Mouse (Mus musculus) ES-E14 (cell line): ENCODE results near the gene Iqgap3. TPM values are rescaled to one million over a fixed set of nuclear protein-coding genes. Genes with fewer than 3 reads are reported as not detected.

ENCODE experiments used
- DNase-seq: peaks from one replicate; pipeline ENCODE4 v3.0.0-alpha.2; 2013; ENCODE audit warnings: low read depth, low spot score
- H3K27ac ChIP-seq: 2 replicates; pipeline ENCODE4 v1.5.1; 2012; ENCODE audit warnings: low read depth, mild to moderate bottlenecking, low read length, moderate library complexity, mixed read lengths; ENCODE audit not compliant: poor library complexity, insufficient read depth, severe bottlenecking
- H3K36me3 ChIP-seq: 2 replicates; pipeline ENCODE4 v1.6.1; 2012; ENCODE audit warnings: mild to moderate bottlenecking, low read length, moderate library complexity, mixed read lengths; ENCODE audit not compliant: control insufficient read depth, poor library complexity, insufficient read depth, severe bottlenecking
- H3K4me1 ChIP-seq, 2 experiments: fragments of 150-350 bp in 1 of 2; sonication (generic) in 1 of 2; 2 replicates each; pipeline ENCODE4 v1.6.1; 2012; ENCODE audit warnings: low read length in 2 of 2, mild to moderate bottlenecking in 1 of 2, mixed read lengths in 1 of 2; ENCODE audit not compliant: control insufficient read depth in 2 of 2, insufficient read depth in 2 of 2, poor library complexity in 1 of 2
- H3K4me3 ChIP-seq, 2 experiments: fragments of 150-350 bp in 1 of 2; sonication (generic) in 1 of 2; 2 replicates each; pipeline ENCODE4 v1.5.1; 2012; ENCODE audit warnings: low read length in 2 of 2, low read depth in 1 of 2, mild to moderate bottlenecking in 1 of 2, mixed read lengths in 1 of 2; ENCODE audit not compliant: insufficient read depth in 1 of 2, poor library complexity in 1 of 2, severe bottlenecking in 1 of 2
- H3K9ac ChIP-seq: 2 replicates; pipeline ENCODE4 v1.6.1; 2012; ENCODE audit warnings: low read depth, mild to moderate bottlenecking, low read length, mixed read lengths; ENCODE audit not compliant: poor library complexity, insufficient read depth, severe bottlenecking
- H3K9me3 ChIP-seq: fragments of 150-350 bp; sonication (generic); 2 replicates; pipeline ENCODE4 v1.6.1; 2012; ENCODE audit warnings: low read depth, mild to moderate bottlenecking, low read length; ENCODE audit not compliant: control insufficient read depth, insufficient read depth
- CHD2 ChIP-seq: IDR thresholded peaks from 2 replicates; pipeline ENCODE4 v1.6.1; 2014; ENCODE audit warnings: mild to moderate bottlenecking, low read depth, low read length, inconsistent platforms
- HCFC1 ChIP-seq: IDR thresholded peaks from 2 replicates; pipeline ENCODE4 v1.6.1; 2012; ENCODE audit warnings: low read length, inconsistent platforms, borderline replicate concordance; ENCODE audit not compliant: insufficient read depth
- MAFK ChIP-seq: IDR thresholded peaks from 2 replicates; pipeline ENCODE4 v1.6.1; 2014; ENCODE audit warnings: mild to moderate bottlenecking, low read depth, low read length, inconsistent platforms; ENCODE audit not compliant: insufficient read depth
- ZC3H11A ChIP-seq: IDR thresholded peaks from 2 replicates; pipeline ENCODE4 v1.6.1; 2012; ENCODE audit warnings: low read depth, mild to moderate bottlenecking, inconsistent platforms, low read length, borderline replicate concordance
- ZNF384 ChIP-seq: IDR thresholded peaks from 2 replicates; pipeline ENCODE4 v1.6.1; 2012; ENCODE audit warnings: low read depth, low read length, inconsistent platforms
- in situ Hi-C, 2 experiments: fragments of 600-800 bp; cut with MboI; formaldehyde crosslinking; loops; one replicate each; pipeline ENCODE4 v1.15.1; 2025; ENCODE audit warnings: low sequenced_read_pairs in 2 of 2, inconsistent platforms in 1 of 2; ENCODE audit not compliant: unreplicated experiment in 2 of 2
- total RNA-seq: library from RNA; depleted of rRNA; stranded (reverse); fragments of 300-350 nt; gene quantifications from 2 replicates; pipeline ENCODE4 v1.2.3, GENCODE M21; 2012

Gene Iqgap3
- total RNA-seq, 1 experiment: 60.3 TPM

GRCm38 (mm10) chr3:88109126-88109525 is 27.4 kb downstream of the Iqgap3 start:
- no peak overlapping the region for H3K27ac ChIP-seq
- in situ Hi-C loops: no loop called here
- H3K4me1 ChIP-seq: no peaks in the 10 kb centered on the region
- no peak overlapping the region for H3K9ac ChIP-seq
- H3K36me3 ChIP-seq: peaks cover 78% of the 10 kb centered on the region
- DNase-seq: no peak
- TF ChIP-seq ZC3H11A (no peak), ZNF384 (no peak), CHD2 (no peak), MAFK (no peak), HCFC1 (no peak)
- H3K4me3 ChIP-seq: no peak overlapping the region
- H3K9me3 ChIP-seq: no peaks in the 10 kb centered on the region

DNA sequence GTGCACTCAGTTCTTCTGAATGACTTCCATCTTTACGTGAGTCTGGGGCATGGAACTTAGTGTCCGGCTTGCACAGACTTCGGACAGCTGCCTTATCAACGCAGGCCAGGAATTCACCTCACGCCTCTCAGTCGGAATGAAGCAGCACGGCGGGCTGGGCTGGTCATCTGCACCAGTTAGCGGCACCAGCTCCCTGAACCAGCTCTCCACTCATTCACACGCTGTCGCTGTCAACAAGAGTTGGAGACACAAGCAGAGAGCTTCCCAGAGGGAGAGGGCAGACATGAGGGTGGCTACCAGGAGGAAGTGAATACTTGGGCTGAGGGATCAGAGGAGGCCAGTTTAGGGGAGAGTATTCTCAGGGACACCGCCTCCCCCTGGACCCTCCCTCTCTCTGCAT is 32.6 kb downstream of the Iqgap3 start:
- Histone ChIP-seq H3K9ac (no peak overlapping the region), H3K36me3 (peaks cover 75% of the 10 kb centered on the region), H3K4me1 (no peaks in the 10 kb centered on the region), H3K4me3 (no peak overlapping the region), H3K9me3 (no peaks in the 10 kb centered on the region), H3K27ac (no peak overlapping the region)
- in situ Hi-C loops: no loop called here
- no peak for TF ChIP-seq HCFC1
- no peak for TF ChIP-seq ZNF384
- no peak for TF ChIP-seq MAFK
- TF ChIP-seq ZC3H11A: no peak
- DNase-seq: no peak

- in situ Hi-C loops: no loop called here
- Histone ChIP-seq H3K36me3 (peaks cover 28% of the 10 kb centered on the region), H3K4me1 (no peaks in the 10 kb centered on the region), H3K9me3 (no peaks in the 10 kb centered on the region), H3K9ac (no peak overlapping the region), H3K4me3 (peak overlapping the region in 1 of 2 experiments; percentile 7; a peak in 1 of 4 replicates), H3K27ac (no peak overlapping the region)
- TF ChIP-seq MAFK (no peak), ZC3H11A (no peak), ZNF384 (no peak), CHD2 (no peak), HCFC1 (no peak)
- no peak for DNase-seq
Observed at GRCm38 (mm10) chr3:88120117-88120651, 38.4 kb downstream of the Iqgap3 start.

DNA sequence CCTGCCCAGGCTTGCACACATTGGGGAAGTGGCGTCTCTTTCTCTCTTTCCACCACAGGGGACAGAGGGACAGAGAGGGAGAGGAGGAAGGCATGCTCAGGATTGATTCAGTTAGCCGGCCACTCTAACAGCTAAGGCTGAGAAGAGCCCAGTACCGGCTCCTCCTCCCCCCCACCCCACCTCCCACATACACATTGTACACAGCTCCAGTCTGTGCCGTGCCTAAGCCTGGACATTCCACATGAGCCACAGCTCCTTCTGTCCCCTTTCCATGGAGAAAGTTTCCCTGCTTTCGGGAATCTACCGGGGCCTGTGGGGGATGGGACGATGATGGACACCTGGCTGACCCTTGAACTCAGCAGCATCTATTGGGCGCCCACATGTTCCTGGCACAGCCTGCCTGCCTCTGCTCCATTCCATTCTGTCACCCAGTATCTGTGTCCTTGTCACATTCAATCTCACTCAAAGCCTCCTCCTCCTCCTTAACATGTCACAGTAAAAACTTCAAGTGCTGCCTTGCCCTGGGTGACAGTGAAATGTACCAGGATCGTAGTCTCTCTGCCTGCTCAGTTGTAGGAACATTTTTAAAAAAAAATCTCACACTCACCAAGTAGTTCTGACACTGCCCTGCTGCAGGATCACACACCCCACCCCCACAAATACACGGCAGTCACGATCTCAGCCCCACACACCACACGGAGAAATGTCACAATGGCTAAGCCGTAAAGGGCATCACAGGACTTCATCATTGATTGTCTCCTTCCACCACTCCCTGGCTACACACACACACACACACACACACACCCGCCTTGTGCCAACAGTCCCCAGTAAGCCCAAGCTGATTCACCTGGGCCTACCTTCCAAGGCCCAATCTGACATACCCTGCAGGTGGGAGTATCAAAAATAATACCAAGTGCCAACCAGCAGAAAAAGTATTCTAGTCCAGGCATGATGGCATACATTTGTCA is 39.7 kb downstream of the Iqgap3 start:
- Histone ChIP-seq H3K4me3 (no peak overlapping the region), H3K27ac (no peak overlapping the region), H3K9me3 (no peaks in the 10 kb centered on the region), H3K36me3 (peaks cover 21% of the 10 kb centered on the region), H3K9ac (no peak overlapping the region), H3K4me1 (no peaks in the 10 kb centered on the region)
- TF ChIP-seq CHD2 (no peak), MAFK (no peak), HCFC1 (no peak), ZC3H11A (no peak), ZNF384 (no peak)
- DNase-seq: no peak
- in situ Hi-C loops: no loop called here
